ENCODE assay signal across 27 mouse cellular contexts in the genomic region with DNA sequence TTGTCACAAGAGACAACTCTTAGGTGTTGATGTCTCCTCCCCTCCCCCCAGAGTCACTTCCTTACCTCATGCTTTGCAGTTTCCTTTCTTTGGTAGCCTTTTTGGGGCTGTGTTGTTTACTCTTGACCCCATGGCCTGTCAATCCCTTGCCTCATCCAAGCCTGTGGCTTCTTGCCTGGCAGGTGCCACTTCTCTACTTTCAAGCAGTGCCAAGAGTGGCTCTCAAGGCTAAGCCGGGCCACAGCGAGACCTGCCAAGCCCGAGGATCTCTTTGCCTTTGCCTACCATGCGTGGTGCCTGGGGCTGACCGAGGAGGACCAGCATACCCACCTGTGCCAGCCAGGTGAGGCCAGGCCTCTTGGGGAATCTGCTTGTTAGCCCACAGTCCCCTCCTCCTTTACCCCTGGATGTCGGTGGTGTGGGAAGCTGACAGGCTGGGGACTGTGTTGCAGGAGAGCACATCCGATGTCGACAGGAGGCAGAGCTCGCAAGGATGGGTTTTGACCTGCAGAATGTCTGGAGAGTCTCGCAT. TPM values are rescaled to one million over a fixed set of nuclear protein-coding genes. Genes with fewer than 3 reads are reported as not detected.
A peak's percentile ranks its signal among the peaks of the same experiment; 100 is the strongest.
DNase-seq lines count a peak whose midpoint lies in the region; ATAC-seq and TF ChIP-seq lines count a peak whose summit lies in the region.
"Had no signal": no experiment of that assay in that cellular context is flagged by ENCODE, and none has a peak within 500 bp of the region (broad histone marks: within the 10 kb centered on the region; RNA-seq: fewer than 3 reads in every experiment).

No protein-coding gene starts in this region.

- no peaks in the 10 kb centered on the region for H3K27me3 ChIP-seq in forebrain, embryonic 11.5 days (ENCODE audit: control insufficient read depth, insufficient read depth, low read length)
- no peaks in the 10 kb centered on the region for H3K27me3 ChIP-seq in forebrain, embryonic 10.5 days (ENCODE audit: poor library complexity, severe bottlenecking)
- H3K27me3 ChIP-seq in liver, adult 2 months (ENCODE audit: control insufficient read depth, insufficient read depth, low read length), result no peaks in the 10 kb centered on the region
- H3K27me3 ChIP-seq: embryonic facial prominence, embryonic 15.5 days; forebrain, embryonic 12.5 days; hindbrain, embryonic 13.5 days had no signal

- no peak overlapping the region for H3K9ac ChIP-seq in forebrain, embryonic 11.5 days (ENCODE audit: low read length)
- no peak overlapping the region for H3K9ac ChIP-seq in liver, adult 2 months (ENCODE audit: low read depth, low read length)
- H3K9ac ChIP-seq: embryonic facial prominence, embryonic 15.5 days; forebrain, embryonic 12.5 days; hindbrain, embryonic 13.5 days had no signal

- no peak overlapping the region for H3K4me2 ChIP-seq in forebrain, embryonic 11.5 days (ENCODE audit: low read depth, low read length, severe bottlenecking)
- H3K4me2 ChIP-seq: embryonic facial prominence, embryonic 15.5 days; forebrain, embryonic 12.5 days; hindbrain, embryonic 13.5 days had no signal

- H3K4me3 ChIP-seq in forebrain, embryonic 11.5 days (ENCODE audit: low read depth, low read length), result no peak overlapping the region
- H3K4me3 ChIP-seq in forebrain, embryonic 10.5 days, result no peak overlapping the region
- no peak overlapping the region for H3K4me3 ChIP-seq in liver, adult 2 months (ENCODE audit: insufficient read depth, low read depth, low read length)
- H3K4me3 ChIP-seq: embryonic facial prominence, embryonic 15.5 days; erythroblast, embryonic 14.5 days; forebrain, embryonic 12.5 days; heart, embryonic 10.5 days; hindbrain, embryonic 13.5 days had no signal

- ATAC-seq in forebrain, embryonic 11.5 days (replicated peaks; ENCODE audit: low FRiP score), result no peak
- ATAC-seq: forebrain, embryonic 16.5 days; hindbrain, postnatal 0 days had no signal

- H3K36me3 ChIP-seq in forebrain, embryonic 11.5 days (ENCODE audit: control insufficient read depth, insufficient read depth, low read length), result peaks cover 32% of the 10 kb centered on the region
- H3K36me3 ChIP-seq in forebrain, embryonic 10.5 days (replicated peaks), result peaks cover 92% of the 10 kb centered on the region
- peaks cover 72% of the 10 kb centered on the region for H3K36me3 ChIP-seq in liver, adult 2 months (ENCODE audit: control insufficient read depth, insufficient read depth, low read length)

- peaks cover 4% of the 10 kb centered on the region; the same call in 1 of the 2 replicates for H3K79me2 ChIP-seq in liver, adult 2 months (ENCODE audit: control insufficient read depth, insufficient read depth, low read length)

- 94% methylated on average over 10 of the region's 10 CpGs for WGBS in forebrain, embryonic 11.5 days
- 95% methylated on average over 10 of the region's 10 CpGs for WGBS in forebrain, embryonic 10.5 days
- 78% methylated on average over 10 of the region's 10 CpGs for WGBS in liver, adult 2 months

- H3K27ac ChIP-seq in forebrain, embryonic 11.5 days (ENCODE audit: low read depth, low read length), result no peak overlapping the region
- H3K27ac ChIP-seq in forebrain, embryonic 10.5 days, result no peak overlapping the region
- H3K27ac ChIP-seq in liver, adult 2 months (replicated peaks; ENCODE audit: insufficient read depth, low read depth, low read length), result no peak overlapping the region
- H3K27ac ChIP-seq: embryonic facial prominence, embryonic 15.5 days; forebrain, embryonic 12.5 days; heart, embryonic 10.5 days; hindbrain, embryonic 13.5 days; hindbrain, postnatal 0 days had no signal

- no peak for TF ChIP-seq CTCF in liver, adult 2 months (IDR thresholded peaks at IDR 0.05; ENCODE audit: low read depth, low read length)

- no peaks in the 10 kb centered on the region for H3K9me3 ChIP-seq in forebrain, embryonic 11.5 days (ENCODE audit: control insufficient read depth, low read length)
- H3K9me3 ChIP-seq in forebrain, embryonic 10.5 days, result no peaks in the 10 kb centered on the region
- H3K9me3 ChIP-seq: embryonic facial prominence, embryonic 15.5 days; forebrain, embryonic 12.5 days; heart, embryonic 10.5 days; hindbrain, embryonic 13.5 days had no signal

- no peak for TF ChIP-seq POLR2A in liver, adult 2 months (IDR thresholded peaks at IDR 0.05; ENCODE audit: extremely low read depth, insufficient read depth, low read length)

- H3K4me1 ChIP-seq in forebrain, embryonic 11.5 days (replicated peaks; ENCODE audit: control insufficient read depth, insufficient read depth, low read length), result 0 out of 2 replicates have a peak, but pooled peaks cover 7% of the 10 kb centered on the region
- peaks cover 22% of the 10 kb centered on the region for H3K4me1 ChIP-seq in forebrain, embryonic 10.5 days
- peaks cover 4% of the 10 kb centered on the region for H3K4me1 ChIP-seq in liver, adult 2 months (ENCODE audit: control insufficient read depth, insufficient read depth, low read length)

- peak; percentile 42 for DNase-seq in forebrain, embryonic 11.5 days (ENCODE audit: low spot score)
- DNase-seq in forebrain, embryonic 10.5 days (ENCODE audit: extremely low spot score, low spot score), result no peak
- peak; percentile 28 for DNase-seq in liver, adult 2 months (ENCODE audit: extremely low read depth, low read depth, low spot score)
- no peak for DNase-seq in liver
- DNase-seq in thymus, postnatal 4 days, result peak; percentile 6
- no peak for DNase-seq in thymus, adult 18-20 months
- DNase-seq in layer of hippocampus, adult 8-10 months (ENCODE audit: low spot score in 2 of 2), result no peak
- DNase-seq: adrenal gland, adult 2 months; adrenal gland, postnatal 25 days; cerebellum, adult 8-10 months; embryo, embryonic 11 days; gastrocnemius, postnatal 36 days; heart, adult 18-20 months; heart, postnatal 10 days had no signal

RNA-seq across cellular contexts. Expression of a gene that starts 8.4 kb away (rescaled TPM):
- polyA plus RNA-seq in forebrain, embryonic 11.5 days (2014; fragmentation: Nextera tagmentation; extraction: Ambion mirVana), result 72.2 and 75.6 TPM in 2 replicates
- polyA plus RNA-seq in forebrain, embryonic 10.5 days (2016; fragmentation: Nextera tagmentation; extraction: Ambion mirVana), result 62.4 and 66.2 TPM in 2 replicates
- total RNA-seq in liver, adult 2 months (2014; rRNA removed), result 13.4 and 18.6 TPM in 2 replicates
- 18.1 and 22.9 TPM in 2 replicates for polyA plus RNA-seq in liver, adult 2 months (2012; rRNA removed)
- total RNA-seq in layer of hippocampus, adult 8-10 months (2022), result 100 to 1,000 TPM in 1 of 4 experiments, 10 to 100 TPM in 3; 75.1 to 105 (median 86.8) TPM

RNA-seq across cellular contexts. Expression of a gene that starts 16.6 kb away (rescaled TPM):
- 0.37 and 0.52 TPM in 2 replicates for polyA plus RNA-seq in forebrain, embryonic 11.5 days (2014; fragmentation: Nextera tagmentation; extraction: Ambion mirVana)
- polyA plus RNA-seq in forebrain, embryonic 10.5 days (2016; fragmentation: Nextera tagmentation; extraction: Ambion mirVana), result 0.31 and 0.38 TPM in 2 replicates
- 0.07 and 0.09 TPM in 2 replicates for total RNA-seq in liver, adult 2 months (2014; rRNA removed)
- polyA plus RNA-seq in liver, adult 2 months (2012; rRNA removed), result 0.05 TPM in 1 of 2 replicates, not detected in the other
- under 1 TPM; 0.45 to 0.77 (median 0.57) TPM for total RNA-seq in layer of hippocampus, adult 8-10 months (2022)
- total RNA-seq: common myeloid progenitor, adult 5-6 weeks; gastrocnemius, postnatal 36 days; heart, adult 18-20 months; hematopoietic stem cell, adult 5-6 weeks had no signal
- polyA plus RNA-seq: erythroblast, embryonic 14.5 days had no signal

RNA-seq across cellular contexts. Expression of a gene that starts 31.7 kb away (rescaled TPM):
- polyA plus RNA-seq in forebrain, embryonic 11.5 days (2014; fragmentation: Nextera tagmentation; extraction: Ambion mirVana), result 8.0 and 8.8 TPM in 2 replicates
- polyA plus RNA-seq in forebrain, embryonic 10.5 days (2016; fragmentation: Nextera tagmentation; extraction: Ambion mirVana), result 7.6 and 8.1 TPM in 2 replicates
- total RNA-seq in liver, adult 2 months (2014; rRNA removed), result 10.8 and 11.5 TPM in 2 replicates
- polyA plus RNA-seq in liver, adult 2 months (2012; rRNA removed), result 10.8 and 11.7 TPM in 2 replicates
- total RNA-seq in layer of hippocampus, adult 8-10 months (2022), result 100 to 1,000 TPM; 174 to 201 (median 193) TPM

RNA-seq across cellular contexts. Expression of a gene that starts 33.9 kb away (rescaled TPM):
- not detected in 2 replicates for polyA plus RNA-seq in forebrain, embryonic 11.5 days (2014; fragmentation: Nextera tagmentation; extraction: Ambion mirVana)
- polyA plus RNA-seq in forebrain, embryonic 10.5 days (2016; fragmentation: Nextera tagmentation; extraction: Ambion mirVana), result not detected in 2 replicates
- not detected in 2 replicates for total RNA-seq in liver, adult 2 months (2014; rRNA removed)
- polyA plus RNA-seq in liver, adult 2 months (2012; rRNA removed), result 0.04 TPM in 1 of 2 replicates, not detected in the other
- total RNA-seq in layer of hippocampus, adult 8-10 months (2022), result not detected
- total RNA-seq: adrenal gland, adult 2 months; adrenal gland, postnatal 25 days; common myeloid progenitor, adult 5-6 weeks; gastrocnemius, postnatal 36 days; heart, adult 18-20 months; heart, postnatal 10 days; hematopoietic stem cell, adult 5-6 weeks; hindbrain, postnatal 0 days had no signal
- polyA plus RNA-seq: adrenal gland, adult 2 months; embryonic facial prominence, embryonic 11.5 days; embryonic facial prominence, embryonic 15.5 days; erythroblast, embryonic 14.5 days; forebrain, embryonic 12.5 days; forebrain, embryonic 16.5 days; frontal cortex, adult 2 months; heart, embryonic 10.5 days; heart, embryonic 14.5 days; hindbrain, embryonic 13.5 days; hindbrain, postnatal 0 days; intestine, embryonic 14.5 days had no signal

Comparison
In these comparisons a context has a peak if more than half of its experiments do, and no peak if none do; other contexts are left out.
1. DNase-seq: peak in forebrain, embryonic 11.5 days (single experiment), liver, adult 2 months (single experiment) and thymus, postnatal 4 days (single experiment); none in forebrain, embryonic 10.5 days (single experiment), liver (single experiment), thymus, adult 18-20 months (0 of 2) and layer of hippocampus, adult 8-10 months (0 of 2).